1 mouse cellular context compared by ENCODE assay signal in genomic region chr2:119799181-119799960, GRCm38 (mm10).
TF ChIP-seq lines count a peak whose summit lies in the region.

No protein-coding gene starts in this region.

TF ChIP-seq in CH12.LX, 34 proteins besides CTCF, POLR2A, EP300 and RAD21:
- TF ChIP-seq IRF4 (IDR thresholded peaks at IDR 0.05; ENCODE audit: low read depth, low read length), result no peak
- no peak for TF ChIP-seq MYC (IDR thresholded peaks at IDR 0.05; ENCODE audit: low read depth, low read length)
- no peak for TF ChIP-seq JUND (conservative IDR thresholded peaks at IDR 0.05; ENCODE audit: low read depth, low read length)
- TF ChIP-seq NRF1 (IDR thresholded peaks at IDR 0.05; ENCODE audit: low read depth, low read length), result no peak
- no peak for TF ChIP-seq E2F4 (IDR thresholded peaks at IDR 0.05; ENCODE audit: insufficient replicate concordance, low read depth, low read length)
- TF ChIP-seq ZKSCAN1 (IDR thresholded peaks at IDR 0.05; ENCODE audit: borderline replicate concordance, low read depth, low read length), result no peak
- no peak for TF ChIP-seq CHD1 (IDR thresholded peaks at IDR 0.05; ENCODE audit: low read depth, low read length)
